24 mouse cellular contexts compared by ENCODE assay signal in genomic region chr11:87768745-87769144, GRCm38 (mm10). TPM values are rescaled to one million over a fixed set of nuclear protein-coding genes. Genes with fewer than 3 reads are reported as not detected.
DNase-seq lines count a peak whose midpoint lies in the region; ATAC-seq and TF ChIP-seq lines count a peak whose summit lies in the region.
"Had no signal": no experiment of that assay in that cellular context is flagged by ENCODE, and none has a peak within 500 bp of the region (broad histone marks: within the 10 kb centered on the region; RNA-seq: fewer than 3 reads in every experiment).

No protein-coding gene starts in this region.

- peaks cover 12% of the 10 kb centered on the region for H3K4me1 ChIP-seq in liver, embryonic 11.5 days (replicated peaks; ENCODE audit: control insufficient read depth, insufficient read depth, low read length)
- peaks cover 7% of the 10 kb centered on the region; the same call in 1 of the 2 replicates for H3K4me1 ChIP-seq in liver, postnatal 0 days (ENCODE audit: insufficient read depth)
- peaks cover 17% of the 10 kb centered on the region for H3K4me1 ChIP-seq in liver, embryonic 13.5 days (replicated peaks)
- peaks cover 0 to 5% of the 10 kb centered on the region in 2 experiments; a peak in 2 of 4 replicates for H3K4me1 ChIP-seq in liver, embryonic 14.5 days (replicated peaks; ENCODE audit: control insufficient read depth in 2 of 2, insufficient read depth in 2 of 2, low read length in 1 of 2)

- H3K9ac ChIP-seq in liver, embryonic 11.5 days (ENCODE audit: low read depth, low read length): no peak overlapping the region
- H3K9ac ChIP-seq in liver, postnatal 0 days (replicated peaks): no peak overlapping the region
- no peak overlapping the region for H3K9ac ChIP-seq in liver, embryonic 13.5 days
- H3K9ac ChIP-seq in liver, embryonic 14.5 days (replicated peaks): no peak overlapping the region
- H3K9ac ChIP-seq: embryonic facial prominence, embryonic 13.5 days; embryonic facial prominence, embryonic 15.5 days; forebrain, embryonic 12.5 days had no signal

- H3K4me3 ChIP-seq in liver, embryonic 11.5 days (ENCODE audit: low read depth, low read length): no peak overlapping the region
- H3K4me3 ChIP-seq in liver, postnatal 0 days (ENCODE audit: low read depth, low read length): no peak overlapping the region
- H3K4me3 ChIP-seq in liver, embryonic 13.5 days (replicated peaks): no peak overlapping the region
- no peak overlapping the region for H3K4me3 ChIP-seq in liver, embryonic 14.5 days (ENCODE audit: insufficient read depth in 1 of 2, low read depth in 2 of 2, low read length in 2 of 2)
- H3K4me3 ChIP-seq: embryonic facial prominence, embryonic 13.5 days; embryonic facial prominence, embryonic 15.5 days; erythroblast, embryonic 14.5 days; forebrain, embryonic 10.5 days; forebrain, embryonic 12.5 days had no signal

- H3K27ac ChIP-seq in liver, embryonic 11.5 days (ENCODE audit: low read depth, low read length): no peak overlapping the region
- H3K27ac ChIP-seq in liver, postnatal 0 days (ENCODE audit: low read depth): no peak overlapping the region
- no peak overlapping the region for H3K27ac ChIP-seq in liver, embryonic 13.5 days
- no peak overlapping the region for H3K27ac ChIP-seq in liver, embryonic 14.5 days
- H3K27ac ChIP-seq: embryonic facial prominence, embryonic 13.5 days; embryonic facial prominence, embryonic 15.5 days; forebrain, embryonic 10.5 days; forebrain, embryonic 12.5 days had no signal

- H3K36me3 ChIP-seq in liver, embryonic 11.5 days (ENCODE audit: control insufficient read depth, insufficient read depth, low read length): no peaks in the 10 kb centered on the region
- no peaks in the 10 kb centered on the region for H3K36me3 ChIP-seq in liver, postnatal 0 days (replicated peaks; ENCODE audit: insufficient read depth, low read length)
- H3K36me3 ChIP-seq in liver, embryonic 13.5 days: no peaks in the 10 kb centered on the region
- no peaks in the 10 kb centered on the region for H3K36me3 ChIP-seq in liver, embryonic 14.5 days (replicated peaks; ENCODE audit: control insufficient read depth, insufficient read depth, low read depth)
- no peaks in the 10 kb centered on the region for H3K36me3 ChIP-seq in splenic B cell, adult 2 months (ENCODE audit: control insufficient read depth, insufficient read depth, low read length, poor library complexity, severe bottlenecking)
- H3K36me3 ChIP-seq: embryonic facial prominence, embryonic 13.5 days; embryonic facial prominence, embryonic 15.5 days; forebrain, embryonic 10.5 days had no signal

- no peaks in the 10 kb centered on the region for H3K9me3 ChIP-seq in liver, embryonic 11.5 days (ENCODE audit: control insufficient read depth, low read length)
- H3K9me3 ChIP-seq in liver, postnatal 0 days (ENCODE audit: low read length): no peaks in the 10 kb centered on the region
- no peaks in the 10 kb centered on the region for H3K9me3 ChIP-seq in liver, embryonic 13.5 days (replicated peaks)
- no peaks in the 10 kb centered on the region for H3K9me3 ChIP-seq in liver, embryonic 14.5 days (ENCODE audit: control insufficient read depth, low read length)
- H3K9me3 ChIP-seq: embryonic facial prominence, embryonic 13.5 days; embryonic facial prominence, embryonic 15.5 days; forebrain, embryonic 10.5 days; forebrain, embryonic 12.5 days had no signal

- H3K4me2 ChIP-seq in liver, embryonic 11.5 days: no peak overlapping the region
- H3K4me2 ChIP-seq in liver, postnatal 0 days (ENCODE audit: low read depth, low read length): no peak overlapping the region
- H3K4me2 ChIP-seq in liver, embryonic 13.5 days: no peak overlapping the region
- H3K4me2 ChIP-seq in liver, embryonic 14.5 days (ENCODE audit: low read depth): no peak overlapping the region
- H3K4me2 ChIP-seq: embryonic facial prominence, embryonic 13.5 days; embryonic facial prominence, embryonic 15.5 days; forebrain, embryonic 12.5 days had no signal

- no peak for TF ChIP-seq EP300 in liver, postnatal 0 days (IDR thresholded peaks at IDR 0.05; ENCODE audit: low read depth)
- 0 out of 2 replicates have a peak, but pooled peaks have one; percentile 8 for TF ChIP-seq EP300 in liver, embryonic 14.5 days (IDR thresholded peaks at IDR 0.05; ENCODE audit: low read depth)

- DNase-seq in liver, embryonic 11.5 days (ENCODE audit: low spot score): no peak
- DNase-seq in liver, postnatal 0 days: no peak
- DNase-seq in liver, embryonic 13.5 days: no peak
- no peak for DNase-seq in liver, embryonic 14.5 days (ENCODE audit: low read depth in 3 of 3, low spot score in 3 of 3)
- DNase-seq in splenic B cell, adult 2 months (ENCODE audit: low read depth, low spot score): peak; percentile 17
- DNase-seq in urinary bladder, postnatal 25 days (ENCODE audit: low spot score): no peak
- no peak for DNase-seq in ovary, postnatal 36 days (ENCODE audit: low spot score)
- DNase-seq: adrenal gland, adult 2 months; adrenal gland, postnatal 10 days; adrenal gland, postnatal 25 days; cerebellum, adult 11 months; cerebellum, adult 18-20 months; cerebellum, adult 8-10 months; cerebellum, adult 9-11 months; cerebellum, postnatal 14 days; cerebellum, postnatal 36 days; embryo, embryonic 11 days had no signal

- H3K27me3 ChIP-seq in liver, embryonic 11.5 days (replicated peaks; ENCODE audit: control insufficient read depth, insufficient read depth, low read length): peaks cover 28% of the 10 kb centered on the region
- H3K27me3 ChIP-seq in liver, postnatal 0 days (ENCODE audit: insufficient read depth, low read length): peaks cover 25% of the 10 kb centered on the region
- H3K27me3 ChIP-seq in liver, embryonic 13.5 days: peaks cover 35% of the 10 kb centered on the region
- peaks cover 26% of the 10 kb centered on the region for H3K27me3 ChIP-seq in liver, embryonic 14.5 days (ENCODE audit: control insufficient read depth, insufficient read depth, low read length)
- H3K27me3 ChIP-seq in splenic B cell, adult 2 months (ENCODE audit: control insufficient read depth, insufficient read depth, low read length, poor library complexity, severe bottlenecking): no peaks in the 10 kb centered on the region; the same call in 1 of the 2 replicates

- 68% methylated on average over 4 of the region's 4 CpGs for WGBS in liver, embryonic 11.5 days
- WGBS in liver, postnatal 0 days (ENCODE audit: insufficient replicate concordance): 77% methylated on average over 4 of the region's 4 CpGs
- 46% methylated on average over 4 of the region's 4 CpGs for WGBS in liver, embryonic 13.5 days (ENCODE audit: insufficient replicate concordance)
- WGBS in liver, embryonic 14.5 days (ENCODE audit: insufficient replicate concordance): 48% methylated on average over 4 of the region's 4 CpGs

- TF ChIP-seq CTCF in liver, postnatal 0 days (IDR thresholded peaks at IDR 0.05; ENCODE audit: low read depth): no peak
- no peak for TF ChIP-seq CTCF in liver, embryonic 14.5 days (IDR thresholded peaks at IDR 0.05; ENCODE audit: low read depth)

- peak; percentile 56; the same call in 1 of the 2 replicates for ATAC-seq in liver, embryonic 11.5 days (replicated peaks; ENCODE audit: low FRiP score)
- ATAC-seq in liver, postnatal 0 days: no peak
- peak; percentile 32; the same call in 1 of the 2 replicates for ATAC-seq in liver, embryonic 13.5 days (ENCODE audit: low read depth)
- ATAC-seq in liver, embryonic 14.5 days (ENCODE audit: insufficient read depth): no peak
- ATAC-seq: forebrain, embryonic 14.5 days had no signal

RNA-seq across cellular contexts. Expression of gene Tspoap1, which starts 8.4 kb away (rescaled TPM):
- polyA plus RNA-seq in liver, embryonic 11.5 days (2014; fragmentation: Nextera tagmentation; extraction: Ambion mirVana): 7.7 and 9.3 TPM in 2 replicates
- polyA plus RNA-seq in liver, postnatal 0 days (2015; fragmentation: Nextera tagmentation; extraction: Ambion mirVana): 0.59 and 1.2 TPM in 2 replicates
- polyA plus RNA-seq in liver, embryonic 13.5 days (2015; fragmentation: Nextera tagmentation; extraction: Ambion mirVana): 2.7 and 3.1 TPM in 2 replicates
- 5.4 and 5.5 TPM in 2 replicates for polyA plus RNA-seq in liver, embryonic 14.5 days (2012; rRNA removed)
- polyA plus RNA-seq in liver, embryonic 14.5 days (2014; fragmentation: Nextera tagmentation; extraction: Ambion mirVana): 1.1 and 2.4 TPM in 2 replicates
- polyA plus RNA-seq: C2C12 had no signal

RNA-seq across cellular contexts. Expression of gene Mpo, which starts 24.6 kb away (rescaled TPM):
- polyA plus RNA-seq in liver, embryonic 11.5 days (2014; fragmentation: Nextera tagmentation; extraction: Ambion mirVana): 190 and 206 TPM in 2 replicates
- 250 and 274 TPM in 2 replicates for polyA plus RNA-seq in liver, postnatal 0 days (2015; fragmentation: Nextera tagmentation; extraction: Ambion mirVana)
- polyA plus RNA-seq in liver, embryonic 13.5 days (2015; fragmentation: Nextera tagmentation; extraction: Ambion mirVana): 276 and 298 TPM in 2 replicates
- polyA plus RNA-seq in liver, embryonic 14.5 days (2012; rRNA removed): 142 and 163 TPM in 2 replicates
- 301 and 360 TPM in 2 replicates for polyA plus RNA-seq in liver, embryonic 14.5 days (2014; fragmentation: Nextera tagmentation; extraction: Ambion mirVana)
- polyA plus RNA-seq: adrenal gland, adult 2 months; C2C12 had no signal

RNA-seq across cellular contexts. Expression of gene Supt4a, which starts 31.4 kb away (rescaled TPM):
- polyA plus RNA-seq in liver, embryonic 11.5 days (2014; fragmentation: Nextera tagmentation; extraction: Ambion mirVana): 233 and 240 TPM in 2 replicates
- 114 and 120 TPM in 2 replicates for polyA plus RNA-seq in liver, postnatal 0 days (2015; fragmentation: Nextera tagmentation; extraction: Ambion mirVana)
- 219 and 233 TPM in 2 replicates for polyA plus RNA-seq in liver, embryonic 13.5 days (2015; fragmentation: Nextera tagmentation; extraction: Ambion mirVana)
- 111 TPM in 2 replicates for polyA plus RNA-seq in liver, embryonic 14.5 days (2012; rRNA removed)
- 211 and 214 TPM in 2 replicates for polyA plus RNA-seq in liver, embryonic 14.5 days (2014; fragmentation: Nextera tagmentation; extraction: Ambion mirVana)

RNA-seq across cellular contexts. Expression of gene Lpo, which starts 59.3 kb away (rescaled TPM):
- not detected in 2 replicates for polyA plus RNA-seq in liver, embryonic 11.5 days (2014; fragmentation: Nextera tagmentation; extraction: Ambion mirVana)
- not detected in 2 replicates for polyA plus RNA-seq in liver, postnatal 0 days (2015; fragmentation: Nextera tagmentation; extraction: Ambion mirVana)
- not detected in 2 replicates for polyA plus RNA-seq in liver, embryonic 13.5 days (2015; fragmentation: Nextera tagmentation; extraction: Ambion mirVana)
- polyA plus RNA-seq in liver, embryonic 14.5 days (2012; rRNA removed): 0.02 TPM in 1 of 2 replicates, not detected in the other
- polyA plus RNA-seq in liver, embryonic 14.5 days (2014; fragmentation: Nextera tagmentation; extraction: Ambion mirVana): not detected in 2 replicates
- polyA plus RNA-seq: adrenal gland, adult 2 months; C2C12; erythroblast, embryonic 14.5 days had no signal

Comparison
In these comparisons a context has a peak if more than half of its experiments do, and no peak if none do; other contexts are left out.
1. ATAC-seq: peak in liver, embryonic 11.5 days (single experiment) and liver, embryonic 13.5 days (single experiment); none in liver, postnatal 0 days (single experiment) and liver, embryonic 14.5 days (single experiment).